Mouse (Mus musculus): ENCODE data around the gene D130040H23Rik. TPM values are rescaled to one million over a fixed set of nuclear protein-coding genes. Genes with fewer than 3 reads are reported as not detected.

D130040H23Rik gene
- polyA plus RNA-seq, 1 experiment from 2014 or later: 3.1 TPM

Other genes with a start within 250 kb of the D130040H23Rik start
- 17.6 and 21.0 TPM in 2 replicates for gene Zfp930, start 62.0 kb upstream of the D130040H23Rik start, polyA plus RNA-seq (2014; fragmentation: Nextera tagmentation; extraction: Ambion mirVana)
- not detected in 2 replicates for gene Gm9495, start 182.5 kb downstream of the D130040H23Rik start, polyA plus RNA-seq (2014; fragmentation: Nextera tagmentation; extraction: Ambion mirVana)